Mouse (Mus musculus) liver (tissue): ENCODE measurements at regions not wholly inside any gene's neighbourhood (a gene's known extent, or its start where the extent isn't known, plus 50 kb on each side); places are given as distances from the start of the nearest gene placed in this dataset.

Experiments
- DNase-seq: peaks from one replicate; pipeline ENCODE4 v3.0.0-alpha.2; 2020; ENCODE audit warnings: mixed read lengths

DNA sequence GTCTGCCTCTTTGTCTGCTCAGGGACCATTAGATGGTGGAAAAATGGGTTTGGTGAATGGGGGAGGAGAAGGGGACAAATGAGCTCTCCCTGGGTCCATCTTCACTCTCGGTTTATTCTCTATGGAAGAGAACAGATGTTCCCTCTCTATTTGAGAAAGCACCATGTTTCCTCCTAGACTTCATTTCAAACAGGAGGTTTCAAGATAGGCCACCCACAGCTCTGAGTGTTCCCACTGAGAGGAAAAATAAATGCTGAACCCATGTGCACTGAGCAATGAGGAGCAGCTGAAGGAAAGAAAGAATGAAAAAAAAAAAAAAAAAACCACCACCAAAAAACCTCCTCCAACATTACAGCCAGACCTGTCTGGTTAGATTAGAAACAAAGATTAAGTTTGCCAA lies 799.2 kb downstream of the Kcnj2 start:
- no peak for DNase-seq

DNA sequence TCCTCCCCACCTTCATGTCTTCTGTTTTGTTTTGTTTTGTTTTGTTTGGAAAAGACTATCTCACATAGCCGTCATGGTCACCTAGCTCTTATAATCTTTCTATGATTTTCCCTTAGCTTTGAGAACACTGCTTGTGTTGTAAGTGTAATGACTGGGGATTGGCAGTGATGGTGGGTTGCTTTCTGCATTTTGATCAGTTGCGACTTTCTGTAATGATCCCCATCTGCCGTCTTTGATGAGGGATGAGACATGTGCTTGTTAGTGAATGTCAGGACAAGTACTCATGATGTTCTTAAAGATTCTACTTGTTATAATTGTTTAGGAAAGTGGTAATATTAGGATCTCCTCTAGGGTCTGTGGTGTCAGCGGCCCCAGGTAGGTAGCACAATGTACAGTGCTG lies 809.4 kb downstream of the Kcnj2 start:
- DNase-seq, result no peak

DNA sequence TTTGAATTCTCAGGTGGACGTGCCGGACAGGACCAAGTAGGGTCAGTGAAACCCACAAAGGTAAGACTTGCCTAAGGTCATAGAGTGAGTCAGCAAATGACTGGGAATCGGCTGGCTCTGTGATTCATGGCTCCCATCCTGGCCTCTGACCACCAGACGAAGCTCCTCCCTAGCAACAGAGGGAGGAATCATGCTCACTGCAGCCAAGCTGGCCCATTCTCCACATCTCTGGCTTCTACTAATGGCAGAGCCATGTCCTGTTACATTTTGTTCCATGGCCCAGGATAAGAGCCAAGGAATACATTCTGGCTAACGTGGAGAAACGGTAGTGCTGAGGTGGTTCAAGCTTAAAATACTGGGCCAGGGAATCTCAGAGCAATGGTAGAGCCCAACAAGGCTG lies 814.2 kb downstream of the Kcnj2 start:
- DNase-seq, result no peak

DNA sequence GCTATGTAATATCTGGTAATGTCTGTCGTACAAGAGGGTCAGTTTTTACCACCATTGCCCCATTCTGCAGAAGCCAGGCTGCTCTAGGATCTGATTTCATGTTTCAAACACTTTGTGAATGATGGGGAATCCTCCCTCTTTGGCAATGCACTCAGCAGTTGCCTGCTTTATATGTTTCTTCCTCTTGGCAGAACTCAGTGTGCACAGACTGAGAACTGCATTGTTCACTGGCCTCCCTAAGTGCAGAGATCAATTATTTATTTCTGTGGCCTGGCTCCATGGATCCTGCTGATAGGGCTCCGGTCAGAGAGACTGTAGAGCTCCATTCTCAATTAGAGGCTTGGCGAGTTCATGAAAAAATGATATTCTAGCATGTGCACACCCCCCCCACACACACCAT lies 824.1 kb downstream of the Kcnj2 start:
- no peak for DNase-seq

DNA sequence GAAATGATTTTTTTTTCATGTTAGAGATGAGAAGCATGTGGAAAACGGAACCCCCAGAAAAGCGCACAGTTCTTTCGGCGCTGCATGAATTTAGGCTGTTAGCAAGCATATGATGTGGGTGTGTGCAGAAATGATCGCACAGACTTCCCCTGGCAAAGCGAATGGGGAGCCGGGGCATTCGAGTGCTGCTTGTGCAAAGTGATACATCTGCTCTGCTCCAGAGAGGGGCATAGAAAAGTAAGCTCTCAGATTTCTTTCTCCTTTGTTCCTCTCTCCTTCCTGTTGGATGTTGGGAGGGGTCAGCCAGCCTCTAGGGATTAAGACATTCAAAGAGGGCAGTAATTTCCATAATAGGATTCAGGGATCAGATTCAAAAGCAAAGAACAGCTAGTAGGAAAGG lies 827.9 kb downstream of the Kcnj2 start:
- DNase-seq, result no peak

DNA sequence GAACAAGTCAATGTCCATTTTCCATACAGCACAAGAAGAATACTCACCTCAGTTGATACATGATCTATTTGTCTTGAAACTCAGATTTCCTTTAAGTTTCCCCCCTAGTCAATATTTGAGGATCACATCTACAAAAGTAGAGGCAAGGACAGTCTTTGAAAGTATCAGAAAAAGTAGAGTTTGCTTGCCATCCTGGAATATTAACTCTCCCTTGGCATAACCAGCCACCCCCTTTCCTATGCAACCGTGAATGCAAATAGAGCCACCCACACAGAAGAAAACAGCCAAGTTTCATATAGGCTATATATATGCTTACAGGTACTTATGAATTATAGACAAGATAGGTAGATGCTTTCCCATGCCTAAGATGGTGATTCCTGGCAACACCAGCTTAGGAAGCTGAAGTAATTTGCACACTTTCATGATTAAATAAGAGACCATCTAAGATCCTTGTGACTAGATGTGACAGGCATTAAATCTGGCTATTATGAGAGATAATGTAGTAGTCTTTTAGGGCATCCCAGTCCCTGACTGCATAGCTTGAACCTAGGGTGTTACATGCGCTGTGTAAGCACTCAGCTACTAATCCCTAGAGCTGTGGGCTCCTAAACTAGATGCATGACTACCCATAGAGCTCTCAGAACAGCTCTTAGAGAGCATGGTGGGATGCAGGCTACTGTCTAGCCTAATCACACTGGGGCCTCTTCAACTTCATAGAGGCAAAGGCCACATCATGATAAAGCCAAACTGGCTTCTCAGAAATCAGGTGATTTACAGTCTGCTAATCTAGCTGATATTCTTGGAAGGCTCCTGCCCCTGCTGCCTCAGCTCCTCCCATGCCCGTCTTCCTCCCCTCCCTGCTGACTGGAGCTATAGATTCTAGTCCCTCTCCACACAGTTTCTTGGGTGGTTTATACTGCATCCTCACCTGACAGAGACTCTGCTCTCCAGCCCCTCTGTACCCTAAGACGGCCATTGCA lies 829.5 kb downstream of the Kcnj2 start:
- DNase-seq, result no peak

DNA sequence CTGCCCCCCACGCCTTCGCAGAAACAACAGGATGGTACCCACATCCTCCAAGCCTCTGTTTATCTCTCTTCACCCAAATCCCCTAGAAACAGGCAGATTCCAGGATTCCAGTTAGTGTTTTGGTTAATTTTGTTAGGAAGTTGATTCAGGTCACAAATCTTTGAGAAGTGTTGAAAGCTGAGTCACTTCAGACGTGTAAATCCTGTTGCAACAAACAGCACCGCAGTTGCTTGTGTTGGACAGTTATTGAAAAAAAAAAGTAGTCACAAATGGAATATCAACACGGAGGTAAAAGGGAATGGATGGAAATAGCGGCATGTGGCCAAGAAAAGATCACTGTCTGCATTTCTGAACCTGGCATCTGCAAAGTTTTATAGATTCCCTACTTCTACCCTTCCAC lies 831.0 kb downstream of the Kcnj2 start:
- DNase-seq, result no peak

DNA sequence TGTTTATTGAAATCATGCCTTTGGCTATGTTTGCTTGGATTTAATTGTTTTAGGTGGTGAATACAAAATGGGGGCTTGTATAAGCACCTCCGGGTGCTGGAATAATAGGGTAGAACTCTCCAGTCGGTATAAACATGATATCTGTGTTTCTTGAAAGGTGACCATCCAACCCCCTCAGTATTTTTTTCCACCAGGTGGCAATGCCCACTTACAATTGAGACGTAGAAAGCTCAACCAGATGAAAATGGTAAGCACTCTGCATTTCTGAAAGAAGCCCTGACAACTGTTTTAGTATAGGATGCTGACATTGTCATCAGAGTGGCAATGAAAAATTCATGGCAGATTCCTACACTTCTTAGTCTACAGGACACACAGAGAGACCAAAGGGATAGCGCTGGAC lies 838.1 kb downstream of the Kcnj2 start:
- DNase-seq, result no peak

DNA sequence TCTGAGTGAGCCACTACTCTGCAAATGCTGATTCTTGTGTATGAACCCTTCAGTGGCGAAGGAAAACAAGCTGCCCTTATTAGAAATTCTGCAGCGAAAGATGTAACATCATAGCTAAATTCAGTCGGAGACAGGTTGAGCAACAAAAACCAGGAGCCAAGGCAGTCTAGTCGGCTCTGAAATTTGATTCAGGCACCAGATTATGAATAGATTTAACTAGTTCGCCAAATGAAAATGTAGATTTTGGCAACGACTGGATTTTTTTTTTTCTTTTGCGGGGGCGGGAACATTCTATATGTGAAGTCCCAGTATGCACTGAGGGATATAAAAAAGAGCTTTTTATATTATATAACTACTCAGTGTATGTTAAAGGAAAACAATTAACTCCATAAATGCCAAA lies 847.9 kb downstream of the Kcnj2 start:
- no peak for DNase-seq

DNA sequence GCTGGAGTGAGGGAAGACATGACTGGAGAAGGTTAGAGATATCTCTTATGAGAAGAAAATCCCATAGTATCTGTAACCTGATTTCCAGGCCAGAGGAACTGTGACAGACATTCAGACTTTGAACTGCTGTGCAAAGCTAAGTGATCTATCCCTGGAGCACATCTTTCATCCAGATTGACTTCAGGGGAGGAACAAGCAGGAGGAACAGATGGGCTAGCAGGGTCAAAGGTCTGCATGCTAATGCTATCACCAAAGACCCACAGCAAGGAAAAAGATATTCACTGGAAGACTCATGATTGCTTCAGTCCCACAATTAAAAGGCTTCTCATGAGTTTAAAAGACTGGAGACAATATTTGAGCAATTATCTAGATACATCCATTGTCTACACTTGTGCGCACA lies 855.7 kb upstream of the Sox9 start:
- no peak for DNase-seq

DNA sequence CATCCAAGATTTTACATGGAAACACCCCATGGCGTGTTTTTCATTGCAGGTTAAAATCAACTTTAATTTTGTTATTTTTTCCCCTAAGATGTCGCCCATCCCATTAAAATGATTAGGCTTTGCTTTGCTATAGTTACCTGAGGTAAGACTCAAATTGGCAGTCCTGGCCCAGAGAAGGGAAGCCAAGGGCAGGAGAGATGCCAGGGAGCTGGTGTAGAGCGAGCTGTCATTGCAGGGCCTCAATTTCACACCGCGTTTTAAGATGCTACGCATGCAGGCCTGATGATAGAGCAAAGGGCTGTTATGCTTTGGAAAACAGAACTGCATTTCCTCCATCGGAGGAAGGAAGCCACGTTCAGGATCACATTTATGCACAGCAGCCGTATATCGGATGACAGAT lies 852.7 kb upstream of the Sox9 start:
- DNase-seq, result no peak

DNA sequence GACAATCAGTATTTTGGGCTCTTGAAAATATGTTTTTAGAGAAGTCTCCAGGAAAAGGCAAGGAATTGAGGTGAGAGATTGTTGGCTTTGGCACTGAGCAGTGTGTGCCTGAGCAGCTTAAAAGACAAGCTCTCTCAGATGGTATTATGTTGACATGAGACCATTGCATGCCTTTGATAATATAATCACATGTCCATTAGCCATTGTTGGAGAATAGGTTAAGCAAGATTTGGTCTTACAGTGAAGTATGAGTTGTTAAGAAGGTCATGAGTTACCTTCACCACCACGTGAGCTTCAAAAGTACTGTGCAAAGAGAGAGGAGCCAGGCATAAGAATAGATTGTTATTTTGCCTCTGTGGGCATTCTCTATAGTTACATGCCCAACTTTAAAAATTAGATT lies 850.0 kb upstream of the Sox9 start:
- no peak for DNase-seq

DNA sequence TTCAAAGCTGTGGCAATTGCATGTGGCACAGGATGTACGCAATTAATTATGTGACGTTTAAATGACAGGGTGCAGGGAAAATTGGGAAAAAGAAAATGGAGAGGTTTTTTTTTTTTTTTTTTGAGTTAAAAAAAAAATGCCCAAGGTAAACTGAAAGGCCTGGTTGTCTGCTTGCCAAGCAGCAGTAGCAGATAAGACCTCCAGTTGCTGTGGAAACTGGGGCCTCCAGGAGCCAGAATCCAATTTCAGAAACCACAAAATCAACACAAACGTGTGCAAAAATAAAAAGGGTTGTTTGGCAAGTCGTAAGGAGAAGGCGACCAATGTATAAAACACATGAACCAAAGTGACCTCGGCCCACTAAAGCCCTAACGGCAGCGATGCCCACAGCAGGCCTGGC lies 837.7 kb upstream of the Sox9 start:
- DNase-seq, result no peak

DNA sequence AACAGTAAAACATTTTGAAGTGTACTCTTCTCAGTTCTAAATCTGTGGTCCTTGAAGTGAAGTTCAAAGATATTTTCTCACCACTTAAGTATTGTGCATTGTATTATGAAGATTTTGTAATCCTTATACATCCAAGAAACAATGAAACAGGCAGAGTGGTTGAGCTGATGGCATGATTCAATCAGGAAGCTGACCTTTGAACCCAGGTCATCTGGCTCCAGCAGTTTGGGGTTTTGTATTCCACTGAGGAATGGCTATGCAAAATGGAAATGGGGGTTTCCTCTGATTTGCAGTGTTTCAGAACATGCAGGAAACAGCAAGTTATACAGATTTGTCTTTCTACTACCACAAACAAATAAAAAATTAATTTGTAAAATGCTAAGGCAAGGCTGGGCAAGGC lies 836.2 kb upstream of the Sox9 start:
- no peak for DNase-seq

DNA sequence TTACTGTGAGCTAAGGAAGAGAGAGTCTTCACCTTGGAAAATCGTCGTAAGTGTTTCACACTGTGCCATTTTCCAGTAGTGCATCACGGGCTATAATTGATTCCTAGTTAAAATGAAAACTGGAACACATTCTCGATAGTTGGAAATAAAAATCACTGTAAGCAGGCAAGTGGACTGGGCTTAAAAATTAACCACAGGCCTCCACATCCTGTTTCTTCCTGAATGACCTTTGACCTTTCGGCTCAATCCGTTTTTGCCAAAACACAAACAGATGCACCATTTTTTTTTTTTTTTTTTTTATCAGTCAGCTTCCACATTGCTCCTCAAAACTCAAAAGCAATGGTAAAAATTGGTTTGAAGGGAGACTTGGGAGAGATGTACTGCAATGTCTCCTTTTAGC lies 834.4 kb upstream of the Sox9 start:
- DNase-seq, result no peak

DNA sequence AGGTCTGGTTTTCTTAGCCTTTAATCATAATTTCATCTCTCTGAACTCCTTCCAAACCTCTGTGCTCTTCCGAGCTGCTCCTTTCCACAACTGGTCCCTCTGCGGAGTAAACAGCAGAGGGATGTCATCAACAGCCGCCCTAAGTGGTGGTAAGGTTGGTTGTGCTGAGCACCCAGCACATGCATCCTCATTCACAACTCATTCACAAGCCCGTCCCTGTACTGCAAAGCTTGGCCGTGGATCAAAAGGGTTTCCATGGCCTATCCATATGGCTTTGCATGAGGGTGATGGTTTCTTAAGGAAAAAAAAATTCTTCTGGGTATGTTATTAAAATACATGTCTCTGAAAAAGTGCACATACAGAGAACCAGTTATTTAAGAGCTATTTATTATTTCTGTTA lies 828.6 kb upstream of the Sox9 start:
- no peak for DNase-seq

DNA sequence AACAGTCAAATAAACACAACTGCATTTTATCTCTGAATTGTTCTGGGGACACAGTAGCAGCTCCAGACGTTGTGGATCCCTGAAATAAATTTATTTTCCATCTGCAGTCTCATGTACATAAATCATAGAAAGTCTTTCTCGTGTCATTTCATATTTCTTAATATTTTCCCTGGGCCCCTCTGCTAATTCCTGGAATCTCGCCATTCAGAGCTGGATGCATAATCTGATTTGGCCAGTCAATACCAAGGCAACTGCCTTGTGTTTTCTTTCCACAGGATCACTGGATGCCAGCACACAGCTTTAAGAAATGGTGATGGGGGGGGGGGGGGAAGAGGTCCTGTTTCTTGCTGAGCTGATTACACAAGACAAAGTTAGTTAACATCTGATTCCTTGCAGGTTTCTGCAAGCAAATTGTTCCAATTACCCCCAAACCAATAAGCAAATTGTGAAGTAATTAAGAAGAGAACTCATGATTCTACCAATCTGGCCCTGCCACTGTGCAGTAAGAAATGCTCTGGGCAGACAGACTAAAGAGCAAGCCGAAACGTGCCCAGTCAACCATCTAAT lies 824.2 kb upstream of the Sox9 start:
- no peak for DNase-seq

DNA sequence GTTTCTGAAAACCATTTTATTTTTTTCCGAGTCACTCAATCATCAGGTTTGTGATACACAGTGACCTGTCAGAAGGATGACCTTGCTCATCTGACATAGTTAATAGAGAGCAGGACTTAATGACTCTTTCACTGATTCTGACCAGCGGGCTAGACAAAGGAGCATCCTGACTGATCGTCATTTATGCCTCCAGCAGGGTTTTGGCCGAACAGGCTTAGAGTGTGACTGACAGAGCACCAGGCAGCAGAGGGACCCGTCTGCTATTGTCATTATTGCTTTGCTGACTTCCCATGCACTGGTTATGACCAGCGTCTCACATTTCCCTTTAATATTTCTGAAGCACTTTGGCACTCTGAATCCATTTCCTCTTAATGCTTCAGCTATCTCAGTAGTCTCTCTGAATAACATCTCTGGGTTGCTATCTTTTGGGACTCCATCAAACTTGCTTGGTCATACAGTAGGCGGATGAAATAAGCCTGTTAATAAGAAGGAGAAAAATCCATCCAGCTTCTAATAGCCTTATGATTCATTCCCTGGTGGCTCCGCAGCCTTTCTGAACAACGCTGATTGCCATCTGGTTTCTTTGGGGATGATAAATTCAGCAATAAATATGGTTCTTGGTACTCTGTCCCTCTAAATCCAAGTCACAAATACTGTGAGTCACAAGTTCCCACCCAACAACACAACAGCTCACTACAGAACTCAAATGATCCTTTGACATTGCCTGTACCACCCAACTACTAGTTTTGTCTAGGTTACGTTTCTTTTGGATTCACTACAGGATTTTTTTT lies 820.8 kb upstream of the Sox9 start:
- DNase-seq, result no peak

DNA sequence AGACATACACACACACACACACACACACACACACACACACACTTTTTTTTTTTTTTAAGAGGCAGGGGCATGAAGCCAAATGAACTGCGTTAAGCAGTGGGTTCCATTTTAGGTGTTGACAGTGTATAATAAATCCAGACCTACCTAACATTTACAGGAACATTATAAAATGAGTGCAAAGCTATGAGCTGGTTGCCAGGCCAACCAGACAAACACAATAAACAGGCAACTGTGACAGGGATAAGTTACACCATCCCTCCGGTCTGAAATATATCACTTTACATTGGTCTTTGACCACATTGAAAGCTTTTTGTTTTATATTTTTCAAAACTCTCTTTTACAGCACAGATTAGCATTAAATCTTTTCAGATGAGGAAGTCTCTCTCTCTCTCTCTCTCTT lies 820.2 kb upstream of the Sox9 start:
- no peak for DNase-seq

DNA sequence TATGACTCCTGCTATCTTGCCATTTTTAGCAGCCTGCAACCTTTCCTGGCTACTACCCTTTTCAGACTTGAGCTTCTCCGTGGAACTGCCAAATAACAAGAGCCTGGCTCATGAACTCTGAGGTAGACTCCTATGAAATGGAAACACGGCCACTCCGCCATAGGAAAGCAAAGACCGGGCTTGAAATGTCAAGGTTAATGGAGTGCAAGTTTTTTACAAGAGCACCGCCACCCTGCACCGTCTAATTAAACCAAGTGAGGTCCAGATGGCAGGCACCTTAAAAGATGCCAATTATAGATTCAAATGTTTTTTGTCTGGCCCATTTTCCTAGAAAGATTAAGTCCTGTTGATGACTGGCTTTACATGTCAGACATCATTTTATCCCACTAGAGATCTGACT lies 818.0 kb upstream of the Sox9 start:
- no peak for DNase-seq

DNA sequence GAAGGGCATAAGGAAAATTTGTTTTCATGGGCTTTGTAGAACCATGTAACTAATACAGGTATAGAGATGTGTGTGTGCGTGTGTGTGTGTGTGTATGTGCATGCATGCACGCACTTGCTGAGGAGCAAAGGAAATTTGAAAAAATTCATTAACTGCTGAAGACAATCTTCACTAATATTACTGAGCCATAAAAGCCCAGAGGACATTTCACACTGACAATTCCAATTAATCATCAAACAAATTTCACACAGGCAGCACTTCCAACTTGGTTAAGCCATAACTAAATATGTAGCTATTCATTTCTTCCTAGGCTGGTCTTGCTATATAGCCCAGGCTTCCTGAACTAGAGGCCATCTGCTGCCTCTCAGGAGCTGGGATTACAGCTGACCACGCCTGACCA lies 815.6 kb upstream of the Sox9 start:
- no peak for DNase-seq

DNA sequence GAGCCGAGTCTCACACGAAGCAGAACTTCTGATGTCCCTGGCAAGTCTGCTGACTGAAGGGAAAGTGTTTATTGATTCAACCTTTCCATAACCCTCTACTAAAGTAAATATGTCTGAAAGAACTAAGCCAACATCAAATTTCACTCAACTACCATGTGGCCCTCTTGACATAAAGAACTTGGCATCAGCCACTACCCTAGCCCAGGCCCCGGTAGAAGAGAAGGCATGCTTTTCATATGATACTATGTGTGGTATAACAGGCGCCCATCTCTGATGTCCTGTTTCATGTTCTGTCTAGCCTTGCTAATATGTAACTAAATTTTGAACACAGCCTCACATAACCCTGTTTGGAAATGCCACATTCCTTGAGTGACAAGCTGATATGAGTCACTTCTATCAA lies 811.0 kb upstream of the Sox9 start:
- no peak for DNase-seq

DNA sequence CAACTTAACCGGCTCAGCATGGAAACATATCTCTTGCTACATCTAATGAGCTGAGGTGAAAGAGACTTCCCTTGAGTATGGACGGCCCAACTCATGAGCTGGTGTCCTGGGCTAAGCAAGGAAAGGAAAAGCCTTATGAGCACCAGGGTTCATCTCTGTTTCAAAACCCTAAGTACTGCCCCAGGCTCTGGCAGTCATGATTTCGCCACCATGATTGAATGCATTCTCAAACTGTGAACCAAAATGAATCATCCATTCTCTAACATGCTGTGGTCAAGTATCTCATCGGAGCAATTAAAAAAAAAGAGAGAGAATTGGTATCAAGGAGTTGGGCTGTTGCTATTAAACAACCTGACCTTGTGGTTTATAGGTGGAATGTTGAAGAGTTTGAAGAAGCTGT lies 803.4 kb upstream of the Sox9 start:
- DNase-seq, result no peak

DNA sequence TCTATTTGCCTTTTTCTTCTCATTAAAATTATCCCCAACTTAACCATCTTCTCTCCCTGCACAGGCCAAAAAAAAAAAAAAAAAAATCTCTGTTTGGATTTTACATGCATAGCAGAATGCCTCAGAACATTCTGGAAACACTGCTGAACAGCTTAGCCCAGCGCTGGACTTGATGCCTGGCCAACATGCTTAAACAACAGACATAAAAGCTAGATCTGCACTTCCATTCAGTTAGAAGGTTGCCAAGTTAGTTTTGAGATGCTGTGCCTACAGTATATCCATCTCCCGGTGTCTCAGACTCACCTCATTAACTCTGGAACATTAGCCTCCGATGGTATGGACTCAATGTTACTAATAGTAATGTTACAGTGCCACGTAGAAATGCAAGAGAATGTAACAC lies 785.6 kb upstream of the Sox9 start:
- DNase-seq, result no peak
